Mouse (Mus musculus) CH12.LX (cell line): ENCODE results near the gene Snx8. TPM values are rescaled to one million over a fixed set of nuclear protein-coding genes. Genes with fewer than 3 reads are reported as not detected.

Experiments used
- DNase-seq: peaks from one replicate; pipeline ENCODE4 v3.0.0-alpha.2; 2013; ENCODE audit errors: extremely low read depth
- H3K27ac ChIP-seq: 2 replicates; pipeline ENCODE4 v1.5.1; 2012; ENCODE audit warnings: low read depth, mild to moderate bottlenecking, control low read depth, moderate library complexity; ENCODE audit not compliant: insufficient read depth
- H3K27me3 ChIP-seq: replicated peaks from 2 replicates; pipeline ENCODE3; 2012; ENCODE audit warnings: inconsistent platforms
- H3K36me3 ChIP-seq, 2 experiments: replicated peaks in 1 of 2; 2 replicates each; pipeline versions ENCODE3 to v1.6.1; 2012; ENCODE audit warnings: inconsistent platforms in 1 of 2, low read length in 1 of 2, mild to moderate bottlenecking in 1 of 2, mixed read lengths in 1 of 2, moderate library complexity in 1 of 2; ENCODE audit not compliant: control insufficient read depth in 1 of 2, insufficient read depth in 1 of 2
- H3K4me1 ChIP-seq, 2 experiments: 2 replicates each; pipeline ENCODE4 v1.6.1; 2012; ENCODE audit warnings: inconsistent platforms in 1 of 2, moderate library complexity in 1 of 2; ENCODE audit not compliant: insufficient read depth in 2 of 2, control insufficient read depth in 1 of 2
- H3K4me2 ChIP-seq: 2 replicates; pipeline ENCODE4 v1.6.1; 2012; ENCODE audit warnings: low read depth, mild to moderate bottlenecking, control low read depth; ENCODE audit not compliant: poor library complexity, insufficient read depth, severe bottlenecking
- H3K4me3 ChIP-seq, 3 experiments: fragments of 150-350 bp in 1 of 3; sonication (generic) in 1 of 3; replicated peaks in 1 of 3; 2 replicates each; pipeline versions ENCODE3 to v1.5.1; 2011 to 2012; ENCODE audit warnings: low read depth in 2 of 3, low read length in 2 of 3, mild to moderate bottlenecking in 2 of 3, moderate library complexity in 2 of 3, control low read depth in 1 of 3, improper control_type of control experiment in 1 of 3, inconsistent platforms in 1 of 3, mixed read lengths in 1 of 3; ENCODE audit not compliant: poor library complexity in 1 of 3
- H3K79me2 ChIP-seq: replicated peaks from 2 replicates; pipeline ENCODE4 v1.6.1; 2012; ENCODE audit warnings: mild to moderate bottlenecking, moderate library complexity; ENCODE audit not compliant: control insufficient read depth, poor library complexity, insufficient read depth, severe bottlenecking; ENCODE audit errors: extremely low read depth
- H3K9ac ChIP-seq: 2 replicates; pipeline ENCODE4 v1.6.1; 2012; ENCODE audit warnings: low read depth, mild to moderate bottlenecking, control low read depth, moderate library complexity; ENCODE audit not compliant: insufficient read depth
- H3K9me3 ChIP-seq: replicated peaks from 2 replicates; pipeline ENCODE3; 2012; ENCODE audit warnings: low read length, inconsistent platforms, mixed read lengths
- BHLHE40 ChIP-seq: IDR thresholded peaks from 2 replicates; pipeline ENCODE4 v1.6.1; 2011; ENCODE audit warnings: mild to moderate bottlenecking, low read depth, low read length, improper control_type of control experiment
- CHD1 ChIP-seq: IDR thresholded peaks from 2 replicates; pipeline ENCODE4 v1.6.1; 2012; ENCODE audit warnings: low read depth, low read length, improper control_type of control experiment, inconsistent platforms
- CTCF ChIP-seq, 2 experiments: IDR thresholded peaks in 1 of 2; conservative IDR thresholded peaks in 1 of 2; 2 replicates each; pipeline ENCODE4 v1.5.1; 2011 to 2012; ENCODE audit warnings: low read depth in 2 of 2, low read length in 2 of 2, improper control_type of control experiment in 1 of 2, inconsistent platforms in 1 of 2, mild to moderate bottlenecking in 1 of 2, moderate library complexity in 1 of 2
- ETS1 ChIP-seq: conservative IDR thresholded peaks from 2 replicates; pipeline ENCODE4 v1.6.1; 2012; ENCODE audit warnings: low read depth, mild to moderate bottlenecking, inconsistent platforms, low read length, improper control_type of control experiment, moderate library complexity
- HCFC1 ChIP-seq: IDR thresholded peaks from 2 replicates; pipeline ENCODE4 v1.6.1; 2012; ENCODE audit warnings: low read depth, mild to moderate bottlenecking, inconsistent platforms, low read length, improper control_type of control experiment
- IRF4 ChIP-seq: IDR thresholded peaks from 2 replicates; pipeline ENCODE4 v1.6.1; 2014; ENCODE audit warnings: low read depth, mild to moderate bottlenecking, inconsistent platforms, low read length, improper control_type of control experiment
- MAFK ChIP-seq: IDR thresholded peaks from 2 replicates; pipeline ENCODE4 v1.6.1; 2011; ENCODE audit warnings: low read length, improper control_type of control experiment; ENCODE audit not compliant: insufficient replicate concordance
- MEF2A ChIP-seq: IDR thresholded peaks from 2 replicates; pipeline ENCODE4 v1.6.1; 2014; ENCODE audit warnings: low read depth, mild to moderate bottlenecking, inconsistent platforms, low read length, improper control_type of control experiment, borderline replicate concordance
- NRF1 ChIP-seq: IDR thresholded peaks from 2 replicates; pipeline ENCODE4 v1.6.1; 2014; ENCODE audit warnings: low read depth, mild to moderate bottlenecking, inconsistent platforms, low read length, improper control_type of control experiment, moderate library complexity
- PAX5 ChIP-seq: IDR thresholded peaks from 2 replicates; pipeline ENCODE4 v1.6.1; 2012; ENCODE audit warnings: low read length, inconsistent platforms, mixed read lengths
- POLR2AphosphoS2 ChIP-seq: IDR thresholded peaks from 2 replicates; pipeline ENCODE4 v1.6.1; 2011; ENCODE audit warnings: low read depth, low read length, improper control_type of control experiment
- SMC3 ChIP-seq: IDR thresholded peaks from 2 replicates; pipeline ENCODE4 v1.6.1; 2011; ENCODE audit warnings: low read depth, low read length, improper control_type of control experiment
- TCF12 ChIP-seq: IDR thresholded peaks from 2 replicates; pipeline ENCODE4 v1.6.1; 2014; ENCODE audit warnings: low read depth, mild to moderate bottlenecking, inconsistent platforms, low read length, improper control_type of control experiment
- UBTF ChIP-seq: IDR thresholded peaks from 2 replicates; pipeline ENCODE4 v1.6.1; 2012; ENCODE audit warnings: low read depth, mild to moderate bottlenecking, inconsistent platforms, low read length, improper control_type of control experiment, moderate library complexity
- ZKSCAN1 ChIP-seq: IDR thresholded peaks from 2 replicates; pipeline ENCODE4 v1.6.1; 2012; ENCODE audit warnings: low read depth, inconsistent platforms, low read length, improper control_type of control experiment, borderline replicate concordance
- ZMIZ1 ChIP-seq: IDR thresholded peaks from 2 replicates; pipeline ENCODE4 v1.6.1; 2012; ENCODE audit warnings: low read depth, mild to moderate bottlenecking, inconsistent platforms, low read length, improper control_type of control experiment
- dilution Hi-C: fragments of 300-500 bp; cut with MboI; formaldehyde crosslinking; loops from 2 replicates; pipeline ENCODE4 v1.14.3; 2020; ENCODE audit warnings: low sequenced_read_pairs; ENCODE audit not compliant: extremely low pct_unique_long_range_greater_than_20kb, extremely low pct_ligation_motif_present
- in situ Hi-C: fragments of 300-500 bp; cut with MboI; formaldehyde crosslinking; loops from 3 replicates; pipeline ENCODE4 v1.14.3; 2019; ENCODE audit warnings: low sequenced_read_pairs, low pct_ligation_motif_present, low pct_unique_long_range_greater_than_20kb, mixed read lengths
- polyA plus RNA-seq: library from polyadenylated mRNA; unstranded; fragments of >175 nt; gene quantifications from 2 replicates; pipeline ENCODE4 v1.2.1, GENCODE M21; 2012; ENCODE audit warnings: low read depth; ENCODE audit not compliant: insufficient read length
- total RNA-seq, 2 experiments: library from RNA; depleted of rRNA; stranded (reverse); fragments of 300-350 nt in 1 of 2; fragments of >200 nt in 1 of 2; gene quantifications; 2 replicates each; pipeline ENCODE4 v1.2.3; 2012 to 2014

Snx8 gene
- total and polyA plus RNA-seq, 3 experiments, result 20.8 to 42.4 (median 34.6) TPM

DNA sequence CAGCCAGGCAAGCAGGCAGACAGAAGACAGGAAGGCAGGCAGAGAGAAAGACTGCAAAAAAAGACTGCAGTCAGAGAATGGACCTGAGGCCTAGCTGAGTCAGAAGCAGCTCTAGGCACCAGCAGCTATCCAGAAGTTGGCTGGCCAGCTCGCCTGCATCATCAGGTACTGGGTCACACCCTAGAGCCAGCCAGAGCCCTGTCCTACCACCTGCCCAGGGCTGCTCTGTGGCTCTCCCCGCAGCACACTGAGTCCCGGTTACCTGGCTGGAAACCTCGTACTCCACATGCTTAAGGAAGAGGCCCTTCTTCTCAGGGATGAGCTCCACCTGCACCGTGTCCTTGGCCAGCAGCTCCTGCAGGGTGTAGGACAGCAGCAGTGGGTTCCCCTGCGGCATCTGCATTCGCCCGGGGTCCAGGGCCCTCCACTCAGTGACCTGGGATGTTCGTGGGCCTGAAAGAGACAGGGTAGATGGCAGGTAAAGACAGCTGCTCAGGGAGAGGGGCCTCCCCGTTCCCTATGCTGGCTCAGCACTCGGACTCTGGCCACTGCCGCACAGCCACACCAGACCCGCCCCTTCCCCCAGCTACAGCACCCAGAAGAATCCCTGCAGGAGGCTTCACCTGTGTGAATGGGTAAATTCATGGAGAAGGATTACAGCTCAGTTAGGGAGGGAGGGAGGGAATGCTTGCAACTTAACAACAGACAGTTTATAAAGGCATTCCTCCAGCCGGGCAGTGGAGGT, 29.0 kb downstream of the Snx8 start:
- dilution Hi-C loops, result no loop called here
- Histone ChIP-seq H3K4me3 (no peak overlapping the region), H3K27me3 (no peaks in the 10 kb centered on the region), H3K9ac (no peak overlapping the region), H3K27ac (no peak overlapping the region), H3K79me2 (no peaks in the 10 kb centered on the region), H3K36me3 (peaks cover 25 to 80% of the 10 kb centered on the region in 2 experiments), H3K4me1 (peaks cover 1 to 18% of the 10 kb centered on the region in 2 experiments; a peak in 3 of 4 replicates), H3K9me3 (peaks cover 7% of the 10 kb centered on the region), H3K4me2 (no peak overlapping the region)
- in situ Hi-C loops, result no loop called here
- TF ChIP-seq SMC3, result no peak
- no peak for TF ChIP-seq MAFK
- TF ChIP-seq TCF12, result no peak
- TF ChIP-seq PAX5, result no peak
- DNase-seq, result no peak

DNA sequence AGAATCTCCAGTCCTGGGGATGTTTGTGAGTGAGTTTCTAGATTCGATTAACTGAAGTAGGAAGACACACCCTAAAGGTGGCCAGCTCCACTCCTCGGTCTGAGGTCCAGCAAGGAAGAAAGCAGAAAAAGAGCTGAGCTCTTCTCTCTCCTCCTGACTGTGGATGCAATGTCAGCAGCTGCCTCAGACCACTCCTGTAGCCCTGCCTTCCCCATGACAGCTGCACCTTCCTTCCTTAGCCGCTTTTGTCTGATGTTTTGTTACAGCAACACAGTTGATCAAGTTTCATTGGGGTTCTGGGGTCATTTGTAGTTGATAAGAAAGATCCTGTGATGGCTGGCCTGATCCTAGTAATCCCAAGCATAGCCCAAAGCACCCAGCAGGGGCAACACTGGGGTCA, 31.6 kb downstream of the Snx8 start:
- H3K4me3 ChIP-seq, result no peak overlapping the region
- H3K9me3 ChIP-seq, result peaks cover 10% of the 10 kb centered on the region
- H3K27ac ChIP-seq, result no peak overlapping the region
- DNase-seq, result no peak
- H3K79me2 ChIP-seq, result no peaks in the 10 kb centered on the region
- no peak overlapping the region for H3K9ac ChIP-seq
- H3K27me3 ChIP-seq, result no peaks in the 10 kb centered on the region
- H3K4me2 ChIP-seq, result no peak overlapping the region
- in situ Hi-C loops (no loop called here), dilution Hi-C loops (no loop called here)
- TF ChIP-seq PAX5 (no peak), ZMIZ1 (no peak), HCFC1 (no peak), CHD1 (no peak), UBTF (no peak), BHLHE40 (no peak), MAFK (no peak), NRF1 (no peak), ZKSCAN1 (no peak), ETS1 (no peak), CTCF (conservative IDR thresholded peaks at IDR 0.05 in 1 of 2, IDR thresholded peaks at IDR 0.05 in 1 of 2; ENCODE audit: low read depth in 2 of 2, low read length in 2 of 2) (no peak), MEF2A (no peak), IRF4 (no peak), POLR2AphosphoS2 (no peak)
- H3K36me3 ChIP-seq, result peaks cover 50 to 90% of the 10 kb centered on the region in 2 experiments
- H3K4me1 ChIP-seq, result peaks cover 3 to 34% of the 10 kb centered on the region in 2 experiments; a peak in 3 of 4 replicates
